Mouse (Mus musculus) cerebellum, adult 2 months (tissue): ENCODE measurements around the gene Rnf31. TPM values are rescaled to one million over a fixed set of nuclear protein-coding genes. Genes with fewer than 3 reads are reported as not detected.

Experiments
- DNase-seq, 2 experiments: peaks; one replicate each; pipeline ENCODE4 v3.0.0; 2021
- H3K27ac ChIP-seq: fragments of 200-500 bp; 2 replicates; pipeline ENCODE4 v1.5.1; 2012; ENCODE audit warnings: low read length, control low read depth, inconsistent platforms; ENCODE audit not compliant: insufficient read depth
- H3K27me3 ChIP-seq: fragments of 200-500 bp; 2 replicates; pipeline ENCODE4 v1.6.1; 2012; ENCODE audit warnings: inconsistent platforms, mild to moderate bottlenecking, low read length, moderate library complexity; ENCODE audit not compliant: control insufficient read depth, insufficient read depth
- H3K4me1 ChIP-seq: fragments of 200-500 bp; 2 replicates; pipeline ENCODE4 v1.6.1; 2011; ENCODE audit warnings: low read length; ENCODE audit not compliant: control insufficient read depth, insufficient read depth
- H3K4me3 ChIP-seq: fragments of 200-500 bp; replicated peaks from 2 replicates; pipeline ENCODE3; 2011; ENCODE audit warnings: mild to moderate bottlenecking, low read depth, low read length, control low read depth; ENCODE audit not compliant: insufficient read depth
- CTCF ChIP-seq: fragments of 200-500 bp; IDR thresholded peaks from 2 replicates; pipeline ENCODE4 v1.5.1; 2011; ENCODE audit warnings: low read depth, mild to moderate bottlenecking, control low read depth, low read length, moderate library complexity, borderline replicate concordance; ENCODE audit not compliant: insufficient read depth
- POLR2A ChIP-seq: fragments of 200-500 bp; IDR thresholded peaks from 2 replicates; pipeline ENCODE4 v1.6.1; 2011; ENCODE audit warnings: low read length, control low read depth, borderline replicate concordance; ENCODE audit not compliant: insufficient read depth
- WGBS: fragments of 180-500 bp; shearing (Covaris S2); methylation state at CpG from one replicate; pipeline ENCODE4 v1.1.7; 2018; 5-methylcytosine and 5-hydroxymethylcytosine counted together
- polyA plus RNA-seq: library from polyadenylated mRNA; depleted of rRNA; stranded (reverse); fragments of >200 nt; gene quantifications from 2 replicates; pipeline ENCODE4 v1.2.3, GENCODE M21; 2012

Gene Rnf31
- polyA plus RNA-seq, 1 experiment: 31.1 TPM

DNA sequence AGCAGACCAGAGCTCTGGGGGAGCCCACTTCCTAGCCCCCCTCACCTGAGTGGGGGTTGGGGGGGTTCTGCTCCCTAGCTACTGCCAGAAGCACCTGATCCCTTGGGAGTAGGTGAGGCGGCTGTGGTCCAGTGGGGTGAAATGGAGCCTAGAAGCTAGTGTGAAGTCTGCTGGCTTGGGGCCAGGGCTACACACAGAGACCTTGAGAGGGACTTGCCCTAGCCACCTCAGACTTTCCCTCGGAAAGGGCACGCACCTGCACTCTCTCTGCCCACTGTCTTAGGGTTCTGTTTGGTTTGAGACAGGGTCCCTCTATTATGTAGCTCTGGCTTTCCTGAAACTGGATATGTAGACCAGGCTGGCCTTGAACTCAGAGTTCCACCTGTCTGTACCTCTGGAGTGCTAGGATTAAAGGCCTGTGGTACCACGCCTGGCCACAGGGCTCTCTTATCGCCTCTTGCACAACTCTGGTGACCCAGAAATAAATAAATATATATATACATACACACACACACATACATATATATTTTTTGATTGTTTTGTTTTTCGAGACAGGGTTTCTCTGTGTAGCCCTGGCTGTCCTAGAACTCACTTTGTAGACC, 12.7 kb upstream of the Rnf31 start:
- 34% methylated on average over 6 of the region's 6 CpGs for WGBS
- H3K27me3 ChIP-seq: no peaks in the 10 kb centered on the region
- TF ChIP-seq CTCF (no peak), POLR2A (no peak)
- peak overlapping the region; percentile 56; the same call in 1 of the 2 replicates for H3K27ac ChIP-seq
- H3K4me3 ChIP-seq: peak overlapping the region; percentile 66
- DNase-seq: peak in 1 of 2 experiments; percentile 41
- no peaks in the 10 kb centered on the region for H3K4me1 ChIP-seq

GRCm38 (mm10) chr14:55579511-55580496, 11.7 kb upstream of the Rnf31 start:
- Histone ChIP-seq H3K4me1 (no peaks in the 10 kb centered on the region), H3K4me3 (no peak overlapping the region), H3K27ac (no peak overlapping the region), H3K27me3 (no peaks in the 10 kb centered on the region)
- TF ChIP-seq CTCF: no peak
- no peak for TF ChIP-seq POLR2A
- no peak for DNase-seq
- 86% methylated on average over 23 of the region's 23 CpGs for WGBS

- 92% methylated on average over 16 of the region's 16 CpGs for WGBS
These were observed 10.8 kb upstream of the Rnf31 start for GRCm38 (mm10) chr14:55580731-55581130.

DNA sequence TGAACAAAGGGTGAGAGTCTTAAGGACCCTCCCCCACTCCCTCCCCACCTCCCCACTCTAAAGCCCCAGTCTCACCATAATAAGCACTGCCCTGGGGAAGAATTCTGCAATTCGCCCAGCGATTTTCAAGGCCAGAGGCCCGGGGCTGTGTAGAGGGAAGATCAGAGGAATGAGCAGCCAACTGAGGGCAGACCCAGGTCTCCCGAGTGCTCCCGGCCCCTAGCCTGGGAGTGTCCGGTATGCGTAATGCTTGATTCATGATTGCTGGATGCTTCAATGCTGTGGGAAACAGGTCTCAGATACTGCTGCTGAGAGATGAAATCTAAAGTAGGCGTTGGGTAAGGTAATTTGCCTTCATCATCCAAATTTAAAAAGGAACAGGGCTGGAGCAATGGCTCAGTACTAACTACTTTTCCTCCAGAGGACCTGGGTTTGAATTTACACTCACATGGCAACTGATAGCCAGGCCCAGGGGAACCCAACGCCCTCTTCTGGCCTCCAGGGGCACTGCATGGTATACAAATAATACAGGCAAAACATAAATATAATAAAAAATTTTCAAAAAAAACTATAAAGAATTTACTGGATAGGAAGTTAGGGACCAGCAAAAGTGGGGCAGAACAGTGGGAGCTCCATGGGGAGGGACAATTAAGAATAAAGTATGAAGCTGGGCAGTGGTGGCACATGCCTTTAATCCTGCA, 9.4 kb upstream of the Rnf31 start:
- DNase-seq: no peak
- H3K27ac ChIP-seq: no peak overlapping the region
- H3K4me3 ChIP-seq: no peak overlapping the region
- 80% methylated on average over 9 of the region's 9 CpGs for WGBS
- H3K27me3 ChIP-seq: no peaks in the 10 kb centered on the region
- no peak for TF ChIP-seq POLR2A
- TF ChIP-seq CTCF: peak; percentile 40; the same call in 1 of the 2 replicates
- H3K4me1 ChIP-seq: peaks cover 3% of the 10 kb centered on the region; the same call in 1 of the 2 replicates

More at GRCm38 (mm10) chr14:55580731-55581130, 10.8 kb upstream of the Rnf31 start:
- Histone ChIP-seq H3K4me1 (peaks cover 3% of the 10 kb centered on the region; the same call in 1 of the 2 replicates), H3K27me3 (no peaks in the 10 kb centered on the region), H3K4me3 (no peak overlapping the region), H3K27ac (no peak overlapping the region)
- no peak for DNase-seq
- TF ChIP-seq CTCF: no peak
- TF ChIP-seq POLR2A: no peak

GRCm38 (mm10) chr14:55584303-55584701, 7.2 kb upstream of the Rnf31 start:
- WGBS: 41% methylated on average over 5 of the region's 5 CpGs
- Histone ChIP-seq H3K27me3 (no peaks in the 10 kb centered on the region), H3K27ac (0 out of 2 replicates have a peak overlapping the region, but pooled peaks have one; percentile 55), H3K4me3 (peak overlapping the region; percentile 90), H3K4me1 (peaks cover 3% of the 10 kb centered on the region; the same call in 1 of the 2 replicates)
- TF ChIP-seq POLR2A: no peak
- TF ChIP-seq CTCF: no peak
- no peak for DNase-seq

GRCm38 (mm10) chr14:55584702-55585565, 6.6 kb upstream of the Rnf31 start, which contains the start of gene Emc9:
Emc9 (minus strand) TSS chr14:55585302.
- Histone ChIP-seq H3K27me3 (no peaks in the 10 kb centered on the region), H3K27ac (peak within 1 kb of the TSS; percentile 55), H3K4me3 (peak within 1 kb of the TSS; percentile 90), H3K4me1 (peaks cover 3% of the 10 kb centered on the region; the same call in 1 of the 2 replicates)
- TF ChIP-seq POLR2A: peak; percentile 78; the same call in 1 of the 2 replicates
- no peak for TF ChIP-seq CTCF
- WGBS: 2% methylated on average over 43 of the region's 43 CpGs
- DNase-seq: peak; percentile 85 to 87

DNA sequence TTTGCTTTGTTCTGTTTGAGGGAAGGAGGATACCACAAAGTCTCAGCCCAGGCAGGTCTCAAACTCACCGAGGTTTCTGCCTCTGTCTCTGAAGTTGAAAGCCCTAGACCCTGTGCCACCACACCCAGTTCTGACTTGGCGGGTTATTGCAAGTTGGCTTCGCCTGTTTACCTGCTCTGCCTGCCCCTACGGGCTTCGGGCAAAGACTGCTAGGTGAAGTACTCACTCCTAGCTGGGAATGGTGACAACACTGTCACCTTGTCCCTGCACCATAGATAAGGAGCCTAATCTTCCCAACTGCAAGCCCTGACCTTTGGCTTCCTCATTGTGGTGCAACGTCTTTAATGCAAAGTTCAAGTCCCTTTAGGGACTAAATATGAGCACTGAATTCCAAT, 5.9 kb upstream of the Rnf31 start:
- H3K27ac ChIP-seq: peak overlapping the region; percentile 49
- no peak for TF ChIP-seq CTCF
- TF ChIP-seq POLR2A: no peak

More for the DNA sequence above, 5.9 kb upstream of the Rnf31 start:
- H3K4me1 ChIP-seq: peaks cover 3% of the 10 kb centered on the region; the same call in 1 of the 2 replicates
- no peaks in the 10 kb centered on the region for H3K27me3 ChIP-seq
- H3K4me3 ChIP-seq: peak overlapping the region; percentile 90
- 65% methylated on average over 6 of the region's 6 CpGs for WGBS
- DNase-seq: peak in 1 of 2 experiments; percentile 35
